Mouse (Mus musculus) lung, adult 2 months (tissue): ENCODE results near the gene Otub1.

Experiments used
- CTCF ChIP-seq: fragments of 200-500 bp; IDR thresholded peaks from 2 replicates; pipeline ENCODE4 v1.5.1; 2011; ENCODE audit warnings: mild to moderate bottlenecking, low read length, control low read depth; ENCODE audit not compliant: insufficient read depth
- POLR2A ChIP-seq: fragments of 200-500 bp; IDR thresholded peaks from 2 replicates; pipeline ENCODE4 v1.6.1; 2011; ENCODE audit warnings: low read depth, mild to moderate bottlenecking, control low read depth, low read length, borderline replicate concordance; ENCODE audit errors: extremely low read depth

- TF ChIP-seq POLR2A: no peak
- TF ChIP-seq CTCF: no peak
Measured at GRCm38 (mm10) chr19:7209907-7210646, 4.0 kb upstream of the Otub1 start.
